Mouse (Mus musculus) layer of hippocampus, postnatal 10 days (tissue): ENCODE results near the gene Fuk. TPM values are rescaled to one million over a fixed set of nuclear protein-coding genes. Genes with fewer than 3 reads are reported as not detected.

Experiments
- total RNA-seq, 2 experiments: library from RNA; stranded (reverse); gene quantifications; 2 replicates each; pipeline ENCODE4 v1.2.3; 2021

Gene Fuk
- total RNA-seq, 2 experiments from 2014 or later: 15.2 to 16.4 TPM

Other genes with a start within 250 kb of the Fuk start
- gene Mtss1l, start 181.0 kb downstream of the Fuk start, total RNA-seq: 100 to 1,000 TPM; 254 to 265 TPM
- 10 to 100 TPM; 50.9 to 52.8 TPM for gene Il34, start 96.6 kb downstream of the Fuk start, total RNA-seq
- 10 to 100 TPM; 49.4 to 52.1 TPM for gene Cog4, start 55.9 kb downstream of the Fuk start, total RNA-seq
- gene Sf3b3, start 55.7 kb downstream of the Fuk start, total RNA-seq: 10 to 100 TPM; 59.8 to 63.9 TPM
- 10 to 100 TPM; 84.2 to 88.2 TPM for gene St3gal2, start 17.4 kb upstream of the Fuk start, total RNA-seq
- gene Ddx19a, start 95.3 kb upstream of the Fuk start, total RNA-seq: 10 to 100 TPM; 36.8 to 41.6 TPM
- gene Ddx19b, start 129.3 kb upstream of the Fuk start, total RNA-seq: 10 to 100 TPM; 23.0 to 25.3 TPM
- 100 to 1,000 TPM in 1 of 2 experiments, 10 to 100 TPM in 1; 93.0 to 100 TPM for gene Aars, start 130.7 kb upstream of the Fuk start, total RNA-seq
- not detected for gene Exosc6, start 153.9 kb upstream of the Fuk start, total RNA-seq
- gene Clec18a, start 189.9 kb upstream of the Fuk start, total RNA-seq: 1 to 10 TPM in 1 of 2 experiments, under 1 TPM in 1; 0.59 to 1.1 TPM
- 10 to 100 TPM; 30.9 to 34.7 TPM for gene Pdpr, start 192.1 kb upstream of the Fuk start, total RNA-seq